Mouse (Mus musculus) spleen, adult 2 months (tissue): Measurements from ENCODE around the gene Elmo1. TPM values are rescaled to one million over a fixed set of nuclear protein-coding genes. Genes with fewer than 3 reads are reported as not detected.
A peak's percentile ranks its signal among the peaks of the same experiment; 100 is the strongest.

ENCODE experiments used
- DNase-seq, 2 experiments: peaks; one replicate each; pipeline versions ENCODE4 v3.0.0 to v3.0.0-alpha.2; 2012 to 2021; ENCODE audit warnings: low spot score in 2 of 2, low read depth in 1 of 2
- H3K27ac ChIP-seq: fragments of 200-500 bp; 2 replicates; pipeline ENCODE4 v1.5.1; 2012; ENCODE audit warnings: low read length, inconsistent platforms; ENCODE audit not compliant: insufficient read depth
- H3K27me3 ChIP-seq: fragments of 200-500 bp; 2 replicates; pipeline ENCODE4 v1.6.1; 2012; ENCODE audit warnings: mild to moderate bottlenecking, moderate library complexity, low read length, inconsistent platforms; ENCODE audit not compliant: control insufficient read depth, insufficient read depth
- H3K36me3 ChIP-seq: fragments of 200-500 bp; 2 replicates; pipeline ENCODE4 v1.6.1; 2012; ENCODE audit warnings: mild to moderate bottlenecking, low read length, inconsistent platforms; ENCODE audit not compliant: control insufficient read depth, insufficient read depth
- H3K4me1 ChIP-seq: fragments of 200-500 bp; 2 replicates; pipeline ENCODE4 v1.6.1; 2011; ENCODE audit warnings: inconsistent platforms; ENCODE audit not compliant: control insufficient read depth, insufficient read depth, insufficient read length
- H3K4me3 ChIP-seq: fragments of 200-500 bp; 2 replicates; pipeline ENCODE4 v1.5.1; 2011; ENCODE audit warnings: mild to moderate bottlenecking, inconsistent platforms; ENCODE audit not compliant: insufficient read depth, insufficient read length; ENCODE audit errors: extremely low read depth
- CTCF ChIP-seq: fragments of 200-500 bp; IDR thresholded peaks from 2 replicates; pipeline ENCODE4 v1.5.1; 2011; ENCODE audit warnings: mild to moderate bottlenecking, inconsistent platforms; ENCODE audit not compliant: insufficient read depth, insufficient read length, insufficient replicate concordance; ENCODE audit errors: extremely low read depth
- POLR2A ChIP-seq: fragments of 200-500 bp; IDR thresholded peaks from 2 replicates; pipeline ENCODE4 v1.6.1; 2011; ENCODE audit warnings: low read depth, low read length, inconsistent platforms
- WGBS: fragments of 180-500 bp; shearing (Covaris S2); methylation state at CpG from one replicate; pipeline ENCODE4 v1.1.7; 2018; 5-methylcytosine and 5-hydroxymethylcytosine counted together
- polyA plus RNA-seq: library from polyadenylated mRNA; depleted of rRNA; stranded (reverse); fragments of >200 nt; gene quantifications from 2 replicates; pipeline ENCODE4 v1.2.3, GENCODE M21; 2012

Elmo1 gene
- polyA plus RNA-seq, 1 experiment = 33.3 TPM

- 82% methylated on average over 3 of the region's 3 CpGs for WGBS
- H3K27ac ChIP-seq = no peak overlapping the region
- no peaks in the 10 kb centered on the region for H3K27me3 ChIP-seq
- no peak for DNase-seq
- TF ChIP-seq POLR2A = no peak
- TF ChIP-seq CTCF = peak; percentile 27; the same call in 1 of the 2 replicates
- no peaks in the 10 kb centered on the region; the same call in 1 of the 2 replicates for H3K36me3 ChIP-seq
- H3K4me1 ChIP-seq = no peaks in the 10 kb centered on the region
- no peak overlapping the region for H3K4me3 ChIP-seq
Observed at GRCm38 (mm10) chr13:20271799-20272198, 181.4 kb downstream of the Elmo1 start.

- Histone ChIP-seq H3K36me3 (no peaks in the 10 kb centered on the region; the same call in 1 of the 2 replicates), H3K27ac (no peak overlapping the region), H3K4me3 (no peak overlapping the region), H3K4me1 (no peaks in the 10 kb centered on the region), H3K27me3 (no peaks in the 10 kb centered on the region)
- TF ChIP-seq POLR2A = no peak
- TF ChIP-seq CTCF = peak; percentile 70; the same call in 1 of the 2 replicates
- 73% methylated on average over 6 of the region's 6 CpGs for WGBS
- peak; percentile 8 to 38 for DNase-seq
Observed at GRCm38 (mm10) chr13:20272562-20272961, 182.2 kb downstream of the Elmo1 start.

GRCm38 (mm10) chr13:20279889-20280288 lies 189.5 kb downstream of the Elmo1 start:
- 90% methylated on average over 2 of the region's 2 CpGs for WGBS
- Histone ChIP-seq H3K36me3 (peaks cover 11% of the 10 kb centered on the region), H3K27me3 (no peaks in the 10 kb centered on the region), H3K4me1 (no peaks in the 10 kb centered on the region), H3K27ac (no peak overlapping the region), H3K4me3 (no peak overlapping the region)
- no peak for DNase-seq
- TF ChIP-seq CTCF (no peak), POLR2A (no peak)

DNA sequence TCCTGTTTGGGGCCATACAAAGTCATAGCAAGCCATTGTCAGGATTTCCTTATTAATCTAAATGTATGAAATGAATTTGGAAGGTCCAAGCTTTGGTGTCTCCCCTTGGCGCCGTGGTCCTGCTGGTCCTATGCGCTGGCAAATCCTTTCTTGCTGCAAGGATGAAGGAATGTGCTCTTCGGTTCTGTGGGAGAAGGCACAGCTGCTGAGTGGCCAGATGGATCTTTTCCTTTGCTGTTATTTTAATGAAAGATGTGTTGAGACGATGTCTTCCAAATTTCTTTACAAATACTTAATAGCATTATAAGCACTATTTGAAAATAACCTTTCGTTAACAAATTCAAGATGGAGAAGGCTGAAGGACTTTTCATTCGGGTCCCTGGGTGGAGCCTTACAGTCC lies 193.5 kb downstream of the Elmo1 start:
- DNase-seq = no peak
- H3K4me3 ChIP-seq = no peak overlapping the region
- H3K27me3 ChIP-seq = no peaks in the 10 kb centered on the region
- H3K36me3 ChIP-seq = peaks cover 29% of the 10 kb centered on the region
- peaks cover 2% of the 10 kb centered on the region; the same call in 1 of the 2 replicates for H3K4me1 ChIP-seq
- no peak overlapping the region for H3K27ac ChIP-seq
- TF ChIP-seq POLR2A = no peak
- TF ChIP-seq CTCF = no peak
- WGBS = 92% methylated on average over 7 of the region's 7 CpGs

- DNase-seq = no peak
- whole genome bisulfite sequencing = 86% methylated on average over 6 of the region's 6 CpGs
Observed at GRCm38 (mm10) chr13:20286680-20287079, 196.3 kb downstream of the Elmo1 start.

GRCm38 (mm10) chr13:20288393-20288792 lies 198.0 kb downstream of the Elmo1 start:
- TF ChIP-seq POLR2A (no peak), CTCF (no peak)
- DNase-seq = peak in 1 of 2 experiments; percentile 5
- Histone ChIP-seq H3K36me3 (peaks cover 32% of the 10 kb centered on the region), H3K27ac (no peak overlapping the region), H3K27me3 (no peaks in the 10 kb centered on the region), H3K4me1 (peaks cover 2% of the 10 kb centered on the region; the same call in 1 of the 2 replicates), H3K4me3 (no peak overlapping the region)
- WGBS = 52% methylated on average over 7 of the region's 7 CpGs

More at GRCm38 (mm10) chr13:20286680-20287079, 196.3 kb downstream of the Elmo1 start:
- H3K27me3 ChIP-seq = no peaks in the 10 kb centered on the region
- peaks cover 38% of the 10 kb centered on the region for H3K36me3 ChIP-seq
- H3K27ac ChIP-seq = no peak overlapping the region
- no peak overlapping the region for H3K4me3 ChIP-seq
- no peak for TF ChIP-seq CTCF
- TF ChIP-seq POLR2A = no peak
- peaks cover 2% of the 10 kb centered on the region; the same call in 1 of the 2 replicates for H3K4me1 ChIP-seq

- Histone ChIP-seq H3K36me3 (peaks cover 33% of the 10 kb centered on the region), H3K4me3 (no peak overlapping the region), H3K4me1 (peaks cover 2% of the 10 kb centered on the region; the same call in 1 of the 2 replicates), H3K27ac (no peak overlapping the region), H3K27me3 (no peaks in the 10 kb centered on the region)
- WGBS = 94% methylated on average over 10 of the region's 10 CpGs
- no peak for DNase-seq
- TF ChIP-seq POLR2A = no peak
Observed at GRCm38 (mm10) chr13:20290412-20290811, 200.0 kb downstream of the Elmo1 start.
